Mouse (Mus musculus): ENCODE measurements at regions not wholly inside any gene's neighbourhood (a gene's known extent, or its start where the extent isn't known, plus 50 kb on each side); places are given as distances from the start of the nearest gene placed in this dataset.

DNA sequence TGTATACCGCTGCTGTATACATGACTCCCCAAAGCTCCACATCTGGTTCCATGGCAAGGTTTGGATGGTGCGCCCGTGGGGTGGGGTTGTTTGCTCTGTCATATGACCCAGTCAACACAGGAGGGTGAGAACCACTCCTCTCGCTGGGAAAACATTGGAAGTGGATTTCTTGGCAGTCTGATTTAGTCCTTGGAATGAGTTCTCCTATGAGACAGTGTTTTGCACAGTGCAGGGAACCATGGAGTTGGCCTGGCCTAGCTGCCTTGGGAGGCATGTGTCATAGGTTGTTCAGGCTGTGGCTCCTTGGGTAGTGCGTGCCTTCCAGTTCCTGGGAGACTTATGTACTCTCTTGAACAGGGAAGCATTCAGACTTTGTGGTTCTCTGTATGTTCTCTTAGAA, 144.6 kb downstream of the Gas1 start:
- WGBS = 69% methylated on average over 5 of the region's 5 CpGs
- Histone ChIP-seq H3K4me3 (ENCODE audit: low read depth, low read length) (no peak overlapping the region), H3K4me2 (replicated peaks; ENCODE audit: low read depth) (no peak overlapping the region), H3K27ac (replicated peaks) (no peak overlapping the region), H3K4me1 (replicated peaks; ENCODE audit: control insufficient read depth, insufficient read depth) (no peaks in the 10 kb centered on the region), H3K9ac (ENCODE audit: low read length) (no peak overlapping the region), H3K27me3 (ENCODE audit: control insufficient read depth, insufficient read depth, low read length) (no peaks in the 10 kb centered on the region), H3K36me3 (ENCODE audit: control insufficient read depth, insufficient read depth, low read length) (no peaks in the 10 kb centered on the region), H3K9me3 (ENCODE audit: control insufficient read depth, low read length) (no peaks in the 10 kb centered on the region)
- DNase-seq (ENCODE audit: low spot score) (no peak), ATAC-seq (ENCODE audit: low FRiP score, low TSS enrichment) (no peak)
- no peak for TF ChIP-seq CTCF (IDR thresholded peaks at IDR 0.05; ENCODE audit: low read depth)
- no peak for TF ChIP-seq EP300 (optimal IDR thresholded peaks at IDR 0.05)

GRCm38 (mm10) chr13:60029591-60029990, 147.6 kb downstream of the Gas1 start:
- no peak overlapping the region for H3K4me3 ChIP-seq (ENCODE audit: low read depth, low read length)
- no peak for DNase-seq (ENCODE audit: low spot score)
- no peaks in the 10 kb centered on the region for H3K27me3 ChIP-seq (ENCODE audit: control insufficient read depth, insufficient read depth, low read length)
- no peak overlapping the region for H3K4me2 ChIP-seq (replicated peaks; ENCODE audit: low read depth)
- ATAC-seq (ENCODE audit: low FRiP score, low TSS enrichment) = no peak
- WGBS = 39% methylated on average over 9 of the region's 9 CpGs
- H3K27ac ChIP-seq (replicated peaks) = no peak overlapping the region
- H3K4me1 ChIP-seq (replicated peaks; ENCODE audit: control insufficient read depth, insufficient read depth) = no peaks in the 10 kb centered on the region
- no peak for TF ChIP-seq EP300 (optimal IDR thresholded peaks at IDR 0.05)
- no peak for TF ChIP-seq CTCF (IDR thresholded peaks at IDR 0.05; ENCODE audit: low read depth)
- no peaks in the 10 kb centered on the region for H3K9me3 ChIP-seq (ENCODE audit: control insufficient read depth, low read length)
- no peak overlapping the region for H3K9ac ChIP-seq (ENCODE audit: low read length)
- H3K36me3 ChIP-seq (ENCODE audit: control insufficient read depth, insufficient read depth, low read length) = no peaks in the 10 kb centered on the region

DNA sequence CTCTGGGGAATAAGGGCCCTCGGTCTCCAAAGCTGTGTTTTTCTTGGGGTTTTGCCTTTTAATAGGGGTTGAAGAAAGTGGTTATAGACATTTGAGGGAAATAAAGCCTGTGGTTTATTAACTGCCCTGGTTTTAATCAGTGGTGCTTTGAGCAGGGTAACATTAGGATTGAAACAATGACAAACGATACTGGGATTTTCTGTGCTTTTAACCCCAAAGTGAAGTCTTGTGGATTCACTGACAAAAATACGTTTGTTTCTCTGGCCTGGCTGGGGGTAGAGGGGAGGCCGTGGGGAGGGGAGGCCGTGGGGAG, 157.0 kb downstream of the Gas1 start:
- no peaks in the 10 kb centered on the region for H3K36me3 ChIP-seq (ENCODE audit: control insufficient read depth, insufficient read depth, low read length)
- H3K9ac ChIP-seq (ENCODE audit: low read length) = no peak overlapping the region
- H3K27ac ChIP-seq (replicated peaks) = peak overlapping the region; percentile 56
- H3K27me3 ChIP-seq (ENCODE audit: control insufficient read depth, insufficient read depth, low read length) = no peaks in the 10 kb centered on the region
- no peak overlapping the region for H3K4me3 ChIP-seq (ENCODE audit: low read depth, low read length)
- ATAC-seq (ENCODE audit: low FRiP score, low TSS enrichment) (peak; percentile 18; the same call in 1 of the 2 replicates), DNase-seq (ENCODE audit: low spot score) (no peak)
- no peaks in the 10 kb centered on the region for H3K9me3 ChIP-seq (ENCODE audit: control insufficient read depth, low read length)
- peaks cover 7% of the 10 kb centered on the region for H3K4me1 ChIP-seq (replicated peaks; ENCODE audit: control insufficient read depth, insufficient read depth)
- no peak overlapping the region for H3K4me2 ChIP-seq (replicated peaks; ENCODE audit: low read depth)
- TF ChIP-seq EP300 (optimal IDR thresholded peaks at IDR 0.05) = no peak
- TF ChIP-seq CTCF (IDR thresholded peaks at IDR 0.05; ENCODE audit: low read depth) = no peak
- WGBS = 20% methylated on average over 5 of the region's 5 CpGs

- TF ChIP-seq CTCF (IDR thresholded peaks at IDR 0.05; ENCODE audit: low read depth) = no peak
- no peak for TF ChIP-seq EP300 (optimal IDR thresholded peaks at IDR 0.05)
- H3K9me3 ChIP-seq (ENCODE audit: control insufficient read depth, low read length) = no peaks in the 10 kb centered on the region
- H3K4me3 ChIP-seq (ENCODE audit: low read depth, low read length) = no peak overlapping the region
- WGBS = 16% methylated on average over 13 of the region's 13 CpGs
- peak overlapping the region; percentile 67 for H3K27ac ChIP-seq (replicated peaks)
- H3K9ac ChIP-seq (ENCODE audit: low read length) = no peak overlapping the region
- H3K36me3 ChIP-seq (ENCODE audit: control insufficient read depth, insufficient read depth, low read length) = no peaks in the 10 kb centered on the region
- peaks cover 7% of the 10 kb centered on the region for H3K4me1 ChIP-seq (replicated peaks; ENCODE audit: control insufficient read depth, insufficient read depth)
- no peak overlapping the region for H3K4me2 ChIP-seq (replicated peaks; ENCODE audit: low read depth)
- peak; percentile 38 for DNase-seq (ENCODE audit: low spot score)
- peak; percentile 81; the same call in 1 of the 2 replicates for ATAC-seq (ENCODE audit: low FRiP score, low TSS enrichment)
- H3K27me3 ChIP-seq (ENCODE audit: control insufficient read depth, insufficient read depth, low read length) = no peaks in the 10 kb centered on the region
Observed at GRCm38 (mm10) chr13:60019291-60020174, 157.6 kb downstream of the Gas1 start.

- Histone ChIP-seq H3K36me3 (ENCODE audit: control insufficient read depth, insufficient read depth, low read length) (no peaks in the 10 kb centered on the region), H3K27me3 (ENCODE audit: control insufficient read depth, insufficient read depth, low read length) (no peaks in the 10 kb centered on the region), H3K4me2 (replicated peaks; ENCODE audit: low read depth) (no peak overlapping the region), H3K9ac (ENCODE audit: low read length) (no peak overlapping the region), H3K4me1 (replicated peaks; ENCODE audit: control insufficient read depth, insufficient read depth) (peaks cover 6% of the 10 kb centered on the region), H3K9me3 (ENCODE audit: control insufficient read depth, low read length) (no peaks in the 10 kb centered on the region), H3K27ac (replicated peaks) (peak overlapping the region; percentile 74), H3K4me3 (ENCODE audit: low read depth, low read length) (no peak overlapping the region)
- no peak for DNase-seq (ENCODE audit: low spot score)
- ATAC-seq (ENCODE audit: low FRiP score, low TSS enrichment) = peak; percentile 39; the same call in 1 of the 2 replicates
- TF ChIP-seq CTCF (IDR thresholded peaks at IDR 0.05; ENCODE audit: low read depth) (no peak), EP300 (optimal IDR thresholded peaks at IDR 0.05) (no peak)
- 39% methylated on average over 8 of the region's 8 CpGs for WGBS
Observed at GRCm38 (mm10) chr13:60015854-60016366, 161.3 kb downstream of the Gas1 start.
